Mouse (Mus musculus) cortical plate, adult 2 months (tissue): ENCODE results near the gene Tent5b.

ENCODE experiments used
- CTCF ChIP-seq: fragments of 200-500 bp; IDR thresholded peaks from 2 replicates; pipeline ENCODE4 v1.5.1; 2011; ENCODE audit warnings: mild to moderate bottlenecking, control low read depth, low read length; ENCODE audit not compliant: insufficient read depth; ENCODE audit errors: extremely low read depth
- POLR2A ChIP-seq: fragments of 200-500 bp; IDR thresholded peaks from 2 replicates; pipeline ENCODE4 v1.6.1; 2011; ENCODE audit warnings: mild to moderate bottlenecking, low read length, control low read depth; ENCODE audit not compliant: insufficient read depth; ENCODE audit errors: extremely low read depth

DNA sequence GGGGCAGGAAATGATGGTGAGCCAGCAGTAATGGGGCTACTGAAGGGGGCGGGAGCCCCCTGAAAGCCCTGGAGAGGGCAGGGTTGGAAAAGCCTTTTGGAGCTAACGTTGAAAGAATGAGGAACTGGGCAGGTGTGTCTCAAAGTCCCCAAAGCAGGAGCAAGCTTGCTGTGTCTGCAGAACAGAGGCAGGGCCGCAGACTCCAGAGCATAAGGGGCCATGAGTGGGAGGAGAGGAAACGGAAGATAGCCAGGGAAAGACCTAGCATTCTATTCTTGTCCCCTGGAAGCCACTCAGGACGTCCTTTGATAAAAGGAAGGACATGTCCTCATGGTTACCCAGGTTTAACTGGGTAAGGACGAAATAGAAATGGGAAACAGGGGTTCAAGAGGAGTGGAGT, 16.7 kb upstream of the Tent5b start:
- TF ChIP-seq POLR2A (no peak), CTCF (no peak)
